In genomic region chr7:80058405-80059063, GRCm38 (mm10) we compare ENCODE assay signal across 9 mouse cellular contexts. TPM values are rescaled to one million over a fixed set of nuclear protein-coding genes. Genes with fewer than 3 reads are reported as not detected.
DNase-seq lines count a peak whose midpoint lies in the region; ATAC-seq lines count a peak whose summit lies in the region.
"Had no signal": no experiment of that assay in that cellular context is flagged by ENCODE, and none has a peak within 500 bp of the region (broad histone marks: within the 10 kb centered on the region; RNA-seq: fewer than 3 reads in every experiment).

No protein-coding gene starts in this region.

- no peak for DNase-seq in kidney, adult 18-20 months
- no peak for DNase-seq in neural tube, embryonic 11.5 days (ENCODE audit: low spot score)
- no peak for DNase-seq in thymus, postnatal 25 days
- no peak for DNase-seq in gastrocnemius, postnatal 14 days
- DNase-seq in right cerebral cortex, postnatal 36 days (ENCODE audit: low spot score in 2 of 2) = no peak

- no peak overlapping the region for H3K4me3 ChIP-seq in kidney, embryonic 16.5 days (ENCODE audit: low read length)
- H3K4me3 ChIP-seq in embryonic facial prominence, embryonic 15.5 days (replicated peaks) = no peak overlapping the region
- H3K4me3 ChIP-seq in limb, embryonic 12.5 days (replicated peaks) = no peak overlapping the region
- no peak overlapping the region for H3K4me3 ChIP-seq in neural tube, embryonic 11.5 days (ENCODE audit: low read depth, low read length)
- H3K4me3 ChIP-seq: erythroblast, embryonic 14.5 days had no signal

- no peaks in the 10 kb centered on the region for H3K36me3 ChIP-seq in kidney, embryonic 16.5 days (ENCODE audit: insufficient read depth, low read length)
- no peaks in the 10 kb centered on the region; the same call in 1 of the 2 replicates for H3K36me3 ChIP-seq in embryonic facial prominence, embryonic 15.5 days
- H3K36me3 ChIP-seq in limb, embryonic 12.5 days = no peaks in the 10 kb centered on the region
- no peaks in the 10 kb centered on the region for H3K36me3 ChIP-seq in neural tube, embryonic 11.5 days (ENCODE audit: control insufficient read depth, insufficient read depth, low read length)

- ATAC-seq in kidney, embryonic 16.5 days (ENCODE audit: low FRiP score, low TSS enrichment) = no peak
- no peak for ATAC-seq in embryonic facial prominence, embryonic 15.5 days (ENCODE audit: insufficient number of reproducible peaks, low FRiP score, low TSS enrichment, low read depth)
- no peak for ATAC-seq in limb, embryonic 12.5 days (ENCODE audit: insufficient number of reproducible peaks, insufficient read depth, low FRiP score, low TSS enrichment, low read depth)
- ATAC-seq in neural tube, embryonic 11.5 days (ENCODE audit: insufficient read depth, low FRiP score, low TSS enrichment) = no peak

- H3K9ac ChIP-seq in kidney, embryonic 16.5 days (replicated peaks; ENCODE audit: low read length) = peak overlapping the region; percentile 20; the same call in 1 of the 2 replicates
- no peak overlapping the region for H3K9ac ChIP-seq in embryonic facial prominence, embryonic 15.5 days
- no peak overlapping the region for H3K9ac ChIP-seq in limb, embryonic 12.5 days (replicated peaks)
- H3K9ac ChIP-seq in neural tube, embryonic 11.5 days (ENCODE audit: low read length) = no peak overlapping the region

- 76% methylated on average over 4 of the region's 4 CpGs for WGBS in kidney, embryonic 16.5 days
- 76% methylated on average over 4 of the region's 4 CpGs for WGBS in embryonic facial prominence, embryonic 15.5 days
- WGBS in limb, embryonic 12.5 days = 83% methylated on average over 4 of the region's 4 CpGs
- WGBS in neural tube, embryonic 11.5 days = 82% methylated on average over 4 of the region's 4 CpGs

- no peak overlapping the region for H3K4me2 ChIP-seq in kidney, embryonic 16.5 days (replicated peaks; ENCODE audit: low read depth, low read length)
- H3K4me2 ChIP-seq in embryonic facial prominence, embryonic 15.5 days (replicated peaks) = no peak overlapping the region
- H3K4me2 ChIP-seq in limb, embryonic 12.5 days = no peak overlapping the region
- H3K4me2 ChIP-seq in neural tube, embryonic 11.5 days (ENCODE audit: low read depth) = no peak overlapping the region

- H3K4me1 ChIP-seq in kidney, embryonic 16.5 days (ENCODE audit: insufficient read depth, low read length) = peaks cover 64% of the 10 kb centered on the region
- H3K4me1 ChIP-seq in embryonic facial prominence, embryonic 15.5 days = peaks cover 57% of the 10 kb centered on the region
- H3K4me1 ChIP-seq in limb, embryonic 12.5 days (replicated peaks) = peaks cover 40% of the 10 kb centered on the region
- peaks cover 33% of the 10 kb centered on the region for H3K4me1 ChIP-seq in neural tube, embryonic 11.5 days (ENCODE audit: control insufficient read depth, insufficient read depth, low read length)

- intact Hi-C loops in gastrocnemius, postnatal 14 days (cut with DNase I; ENCODE audit: low total_unique reads) = no loop called here

- no peaks in the 10 kb centered on the region for H3K9me3 ChIP-seq in kidney, embryonic 16.5 days (ENCODE audit: low read length)
- H3K9me3 ChIP-seq in embryonic facial prominence, embryonic 15.5 days (replicated peaks) = no peaks in the 10 kb centered on the region
- no peaks in the 10 kb centered on the region for H3K9me3 ChIP-seq in limb, embryonic 12.5 days
- no peaks in the 10 kb centered on the region for H3K9me3 ChIP-seq in neural tube, embryonic 11.5 days (ENCODE audit: control insufficient read depth, low read length)

- no peaks in the 10 kb centered on the region for H3K27me3 ChIP-seq in kidney, embryonic 16.5 days (ENCODE audit: insufficient read depth, low read length)
- no peaks in the 10 kb centered on the region for H3K27me3 ChIP-seq in embryonic facial prominence, embryonic 15.5 days
- no peaks in the 10 kb centered on the region for H3K27me3 ChIP-seq in limb, embryonic 12.5 days
- no peaks in the 10 kb centered on the region for H3K27me3 ChIP-seq in neural tube, embryonic 11.5 days (ENCODE audit: control insufficient read depth, insufficient read depth, low read length)

- H3K27ac ChIP-seq in kidney, embryonic 16.5 days (ENCODE audit: low read length) = peak overlapping the region; percentile 89
- H3K27ac ChIP-seq in embryonic facial prominence, embryonic 15.5 days (replicated peaks) = peak overlapping the region; percentile 65
- H3K27ac ChIP-seq in limb, embryonic 12.5 days = peak overlapping the region; percentile 59
- H3K27ac ChIP-seq in neural tube, embryonic 11.5 days (ENCODE audit: low read depth, low read length) = peak overlapping the region; percentile 72; the same call in 1 of the 2 replicates

RNA-seq across cellular contexts. Expression of gene Zfp710, which starts 33.9 kb away (rescaled TPM):
- 22.6 and 24.7 TPM in 2 replicates for polyA plus RNA-seq in kidney, embryonic 16.5 days (2015; fragmentation: Nextera tagmentation; extraction: Ambion mirVana)
- 22.0 and 22.9 TPM in 2 replicates for polyA plus RNA-seq in embryonic facial prominence, embryonic 15.5 days (2015; fragmentation: Nextera tagmentation; extraction: Ambion mirVana)
- polyA plus RNA-seq in limb, embryonic 12.5 days (2016; fragmentation: Nextera tagmentation; extraction: Ambion mirVana) = 18.5 and 19.4 TPM in 2 replicates
- 21.9 and 24.8 TPM in 2 replicates for polyA plus RNA-seq in neural tube, embryonic 11.5 days (2014; fragmentation: Nextera tagmentation; extraction: Ambion mirVana)
- total RNA-seq in gastrocnemius, postnatal 14 days (2021) = 10 to 100 TPM; 14.1 to 15.5 TPM

RNA-seq across cellular contexts. Expression of gene Idh2, which starts 56.7 kb away (rescaled TPM):
- polyA plus RNA-seq in kidney, embryonic 16.5 days (2015; fragmentation: Nextera tagmentation; extraction: Ambion mirVana) = 782 and 850 TPM in 2 replicates
- polyA plus RNA-seq in embryonic facial prominence, embryonic 15.5 days (2015; fragmentation: Nextera tagmentation; extraction: Ambion mirVana) = 546 and 574 TPM in 2 replicates
- polyA plus RNA-seq in limb, embryonic 12.5 days (2016; fragmentation: Nextera tagmentation; extraction: Ambion mirVana) = 555 and 566 TPM in 2 replicates
- polyA plus RNA-seq in neural tube, embryonic 11.5 days (2014; fragmentation: Nextera tagmentation; extraction: Ambion mirVana) = 371 and 381 TPM in 2 replicates
- 100 to 1,000 TPM; 179 to 214 TPM for total RNA-seq in gastrocnemius, postnatal 14 days (2021)
